Mouse (Mus musculus) gastrocnemius, adult 8-10 months (tissue): ENCODE measurements around the gene Zxdc. TPM values are rescaled to one million over a fixed set of nuclear protein-coding genes. Genes with fewer than 3 reads are reported as not detected.

Experiments used
- DNase-seq, 2 experiments: peaks; one replicate each; pipeline ENCODE4 v3.0.0; 2022; ENCODE audit warnings: low spot score in 2 of 2
- total RNA-seq, 4 experiments: library from RNA; stranded (reverse); gene quantifications; 2 replicates each; pipeline ENCODE4 v1.2.4; 2022

The Zxdc gene
- total RNA-seq, 4 experiments from 2014 or later = 11.6 to 14.2 (median 12.1) TPM

GRCm38 (mm10) chr6:90451512-90451911 is 82.2 kb downstream of the Zxdc start:
- no peak for DNase-seq

GRCm38 (mm10) chr6:90452603-90453002 is 83.3 kb downstream of the Zxdc start:
- no peak for DNase-seq

Other genes with a start within 250 kb of the Zxdc start
- gene Vmn1r51, start 246.9 kb upstream of the Zxdc start, total RNA-seq = not detected
- not detected for gene Vmn1r52, start 194.7 kb upstream of the Zxdc start, total RNA-seq
- gene V1ra8, start 166.7 kb upstream of the Zxdc start, total RNA-seq = not detected
- not detected for gene Vmn1r53, start 145.1 kb upstream of the Zxdc start, total RNA-seq
- gene Vmn1r54, start 123.2 kb upstream of the Zxdc start, total RNA-seq = not detected
- gene BC048671, start 68.3 kb upstream of the Zxdc start, total RNA-seq = not detected
- not detected for gene Chst13, start 44.3 kb upstream of the Zxdc start, total RNA-seq
- under 1 TPM in 1 of 4 experiments, not detected in 3; 0.11 TPM for gene Uroc1, start 36.2 kb upstream of the Zxdc start, total RNA-seq
- under 1 TPM in 1 of 4 experiments, not detected in 3; 0.56 TPM for gene Cfap100, start 59.3 kb downstream of the Zxdc start, total RNA-seq
- gene Klf15, start 93.1 kb downstream of the Zxdc start, total RNA-seq = 10 to 100 TPM; 26.7 to 83.2 (median 44.3) TPM
- gene Aldh1l1, start 116.9 kb downstream of the Zxdc start, total RNA-seq = 1 to 10 TPM; 2.4 to 5.5 (median 4.0) TPM
- 10 to 100 TPM; 60.8 to 78.9 (median 75.8) TPM for gene Slc41a3, start 235.2 kb downstream of the Zxdc start, total RNA-seq